Mouse (Mus musculus) MEL (cell line): Measurements from ENCODE around the gene Ccdc102a. TPM values are rescaled to one million over a fixed set of nuclear protein-coding genes. Genes with fewer than 3 reads are reported as not detected.

Source experiments
- DNase-seq: peaks from one replicate; pipeline ENCODE4 v3.0.0; 2011; ENCODE audit warnings: low read depth, low spot score
- H3K27ac ChIP-seq: 2 replicates; pipeline ENCODE4 v1.5.1; 2012; ENCODE audit warnings: low read depth, mild to moderate bottlenecking, control low read depth, low read length, moderate library complexity; ENCODE audit not compliant: control insufficient read depth
- H3K27me3 ChIP-seq, 2 experiments: fragments of 150-350 bp in 1 of 2; sonication (generic) in 1 of 2; 2 replicates each; pipeline ENCODE4 v1.6.1; 2012; ENCODE audit warnings: low read length in 2 of 2, mild to moderate bottlenecking in 2 of 2, improper control_type of control experiment in 1 of 2, moderate library complexity in 1 of 2; ENCODE audit not compliant: insufficient read depth in 2 of 2, control insufficient read depth in 1 of 2
- H3K36me3 ChIP-seq, 2 experiments: 2 replicates each; pipeline ENCODE4 v1.6.1; 2012 to 2014; ENCODE audit warnings: low read length in 2 of 2, improper control_type of control experiment in 1 of 2, inconsistent platforms in 1 of 2, mild to moderate bottlenecking in 1 of 2; ENCODE audit not compliant: insufficient read depth in 2 of 2, control insufficient read depth in 1 of 2
- H3K4me1 ChIP-seq, 2 experiments: fragments of 150-350 bp in 1 of 2; sonication (generic) in 1 of 2; 2 replicates each; pipeline ENCODE4 v1.6.1; 2012; ENCODE audit warnings: low read length in 2 of 2, improper control_type of control experiment in 1 of 2, mild to moderate bottlenecking in 1 of 2; ENCODE audit not compliant: insufficient read depth in 2 of 2, control insufficient read depth in 1 of 2
- H3K4me3 ChIP-seq, 2 experiments: fragments of 150-350 bp in 1 of 2; sonication (generic) in 1 of 2; 2 replicates each; pipeline ENCODE4 v1.5.1; 2012; ENCODE audit warnings: low read depth in 2 of 2, low read length in 2 of 2, mild to moderate bottlenecking in 2 of 2, moderate library complexity in 2 of 2, control low read depth in 1 of 2, improper control_type of control experiment in 1 of 2; ENCODE audit not compliant: control insufficient read depth in 1 of 2, insufficient read depth in 1 of 2
- H3K79me2 ChIP-seq: 2 replicates; pipeline ENCODE4 v1.6.1; 2012; ENCODE audit warnings: mild to moderate bottlenecking, low read length, moderate library complexity; ENCODE audit not compliant: control insufficient read depth, poor library complexity, insufficient read depth
- H3K9ac ChIP-seq: 2 replicates; pipeline ENCODE4 v1.6.1; 2012; ENCODE audit warnings: low read depth, mild to moderate bottlenecking, control low read depth, low read length, moderate library complexity; ENCODE audit not compliant: control insufficient read depth, poor library complexity, severe bottlenecking
- H3K9me3 ChIP-seq: fragments of 150-350 bp; sonication (generic); replicated peaks from 2 replicates; pipeline ENCODE4 v1.6.1; 2012; ENCODE audit warnings: mild to moderate bottlenecking, low read length, improper control_type of control experiment, moderate library complexity; ENCODE audit not compliant: insufficient read depth
- CHD1 ChIP-seq: IDR thresholded peaks from 2 replicates; pipeline ENCODE4 v1.6.1; 2012; ENCODE audit warnings: low read depth, mild to moderate bottlenecking, inconsistent platforms, low read length, improper control_type of control experiment
- ELF1 ChIP-seq: IDR thresholded peaks from 2 replicates; pipeline ENCODE4 v1.6.1; 2014; ENCODE audit warnings: low read depth, mild to moderate bottlenecking, inconsistent platforms, low read length, improper control_type of control experiment, moderate library complexity
- EP300 ChIP-seq, 2 experiments: IDR thresholded peaks; 2 replicates each; pipeline ENCODE4 v1.6.1; 2011; ENCODE audit warnings: improper control_type of control experiment in 2 of 2, low read length in 2 of 2, low read depth in 1 of 2, mild to moderate bottlenecking in 1 of 2
- MAFK ChIP-seq: IDR thresholded peaks from 2 replicates; pipeline ENCODE4 v1.6.1; 2011; ENCODE audit warnings: low read depth, mild to moderate bottlenecking, low read length, improper control_type of control experiment, borderline replicate concordance
- MAX ChIP-seq: IDR thresholded peaks from 2 replicates; pipeline ENCODE4 v1.6.1; 2011; ENCODE audit warnings: low read length, improper control_type of control experiment
- MXI1 ChIP-seq: IDR thresholded peaks from 2 replicates; pipeline ENCODE4 v1.6.1; 2011; ENCODE audit warnings: mild to moderate bottlenecking, low read depth, low read length, improper control_type of control experiment
- NELFE ChIP-seq: IDR thresholded peaks from 2 replicates; pipeline ENCODE4 v1.6.1; 2011; ENCODE audit warnings: low read depth, low read length, improper control_type of control experiment
- NRF1 ChIP-seq: IDR thresholded peaks from 2 replicates; pipeline ENCODE4 v1.6.1; 2014; ENCODE audit warnings: low read depth, mild to moderate bottlenecking, inconsistent platforms, low read length, improper control_type of control experiment, moderate library complexity; ENCODE audit not compliant: poor library complexity, insufficient read depth, severe bottlenecking
- RAD21 ChIP-seq: IDR thresholded peaks from 2 replicates; pipeline ENCODE4 v1.6.1; 2011; ENCODE audit warnings: mild to moderate bottlenecking, low read depth, low read length, improper control_type of control experiment
- ZC3H11A ChIP-seq: IDR thresholded peaks from 2 replicates; pipeline ENCODE4 v1.6.1; 2012; ENCODE audit warnings: low read depth, mild to moderate bottlenecking, inconsistent platforms, low read length, improper control_type of control experiment
- polyA plus RNA-seq, 2 experiments: library from polyadenylated mRNA; stranded (reverse) in 1 of 2; unstranded in 1 of 2; fragments of >175 nt in 1 of 2; fragments of >200 nt in 1 of 2; gene quantifications; 2 replicates each; pipeline versions ENCODE4 v1.2.1 to v1.2.4; 2012; ENCODE audit warnings: low replicate concordance in 2 of 2, low read depth in 1 of 2; ENCODE audit not compliant: insufficient read length in 2 of 2, insufficient read depth in 1 of 2, missing spikeins in 1 of 2
- total RNA-seq: library from RNA; depleted of rRNA; stranded (reverse); fragments of 300-350 nt; gene quantifications from 2 replicates; pipeline ENCODE4 v1.2.3, GENCODE M21; 2012

Gene Ccdc102a
- total and polyA plus RNA-seq, 3 experiments: 1.7 to 6.8 TPM; not detected in 1

GRCm38 (mm10) chr8:94933918-94934317, 16.0 kb upstream of the Ccdc102a start:
- Histone ChIP-seq H3K27me3 (0 out of 4 replicates have a peak, but pooled peaks cover 0 to 1% of the 10 kb centered on the region in 2 experiments), H3K4me1 (no peaks in the 10 kb centered on the region), H3K9me3 (no peaks in the 10 kb centered on the region), H3K27ac (no peak overlapping the region), H3K9ac (no peak overlapping the region)
- no peak for DNase-seq
- TF ChIP-seq MAFK (no peak), RAD21 (no peak), NELFE (no peak), ZC3H11A (no peak), ELF1 (no peak), NRF1 (no peak)
- TF ChIP-seq, all 39 proteins: peak for 0
- Histone ChIP-seq H3K36me3 (no peaks in the 10 kb centered on the region), H3K79me2 (no peaks in the 10 kb centered on the region), H3K4me3 (no peak overlapping the region)

- Histone ChIP-seq H3K9me3 (no peaks in the 10 kb centered on the region), H3K27ac (no peak overlapping the region), H3K79me2 (no peaks in the 10 kb centered on the region), H3K9ac (no peak overlapping the region), H3K4me3 (no peak overlapping the region), H3K4me1 (no peaks in the 10 kb centered on the region), H3K36me3 (peaks cover 0 to under 1% of the 10 kb centered on the region in 2 experiments; a peak in 1 of 4 replicates), H3K27me3 (peaks cover 4% of the 10 kb centered on the region in 2 experiments; a peak in 2 of 4 replicates)
- no peak for DNase-seq
- TF ChIP-seq MAX (no peak), ELF1 (no peak), CHD1 (no peak)
Observed at GRCm38 (mm10) chr8:94928227-94928626, 10.3 kb upstream of the Ccdc102a start.

GRCm38 (mm10) chr8:94923405-94923804, 5.5 kb upstream of the Ccdc102a start, which contains the start of gene Adgrg5:
Gene Adgrg5 (plus strand): TSS chr8:94923694.
- H3K36me3 ChIP-seq: peaks cover 0 to 6% of the 10 kb centered on the region in 2 experiments; a peak in 2 of 4 replicates
- peaks cover 3 to 11% of the 10 kb centered on the region in 2 experiments for H3K4me1 ChIP-seq
- peaks cover 4% of the 10 kb centered on the region in 2 experiments; a peak in 2 of 4 replicates for H3K27me3 ChIP-seq
- no peaks in the 10 kb centered on the region for H3K79me2 ChIP-seq
- H3K27ac ChIP-seq: peak within 1 kb of the TSS; percentile 53
- no peaks in the 10 kb centered on the region for H3K9me3 ChIP-seq
- H3K4me3 ChIP-seq: peak within 1 kb of the TSS; percentile 7 to 31; a peak in 3 of 4 replicates
- H3K9ac ChIP-seq: peak within 1 kb of the TSS; percentile 31
- DNase-seq: peak; percentile 64
- TF ChIP-seq EP300 (IDR thresholded peaks at IDR 0.05; ENCODE audit: low read depth in 1 of 2, low read length in 2 of 2): no peak
- TF ChIP-seq MXI1: 0 out of 2 replicates have a peak, but pooled peaks have one; percentile 36
- TF ChIP-seq, all 39 proteins: peak for 1
